Mouse (Mus musculus): Measurements from ENCODE around the gene Arf1. TPM values are rescaled to one million over a fixed set of nuclear protein-coding genes. Genes with fewer than 3 reads are reported as not detected.

The Arf1 gene
- polyA plus RNA-seq, 1 experiment from 2014 or later: 645 TPM

DNA sequence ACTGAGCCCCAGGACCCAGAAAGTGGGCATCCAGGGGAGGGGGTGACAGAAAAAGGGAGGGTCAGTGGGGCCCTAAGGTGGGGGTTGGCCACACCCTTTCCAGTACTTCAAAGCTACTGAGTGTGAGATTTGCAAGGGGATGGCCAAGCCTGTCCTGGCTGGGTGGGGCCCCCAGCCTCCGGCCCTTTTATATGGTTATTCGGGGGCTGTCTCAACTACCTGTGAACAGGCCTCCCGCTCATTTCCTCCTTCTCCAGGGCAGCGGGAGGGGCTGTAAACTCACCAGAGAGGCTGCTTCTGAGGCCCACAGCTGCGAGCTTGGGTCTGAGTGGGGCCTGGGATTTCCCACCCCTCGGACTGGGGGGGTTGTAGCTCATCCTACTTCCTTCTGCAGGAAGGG, 15.8 kb upstream of the Arf1 start:
- H3K4me3 ChIP-seq (replicated peaks): no peak overlapping the region
- no peak overlapping the region for H3K4me2 ChIP-seq
- ATAC-seq (ENCODE audit: low FRiP score): no peak
- peaks cover 6% of the 10 kb centered on the region for H3K4me1 ChIP-seq
- H3K27ac ChIP-seq (replicated peaks): no peak overlapping the region
- H3K27me3 ChIP-seq (replicated peaks): 0 out of 2 replicates have a peak, but pooled peaks cover 3% of the 10 kb centered on the region
- no peaks in the 10 kb centered on the region for H3K9me3 ChIP-seq (replicated peaks)
- no peak overlapping the region for H3K9ac ChIP-seq (replicated peaks)
- WGBS: 17% methylated on average over 6 of the region's 6 CpGs
- H3K36me3 ChIP-seq: no peaks in the 10 kb centered on the region

DNA sequence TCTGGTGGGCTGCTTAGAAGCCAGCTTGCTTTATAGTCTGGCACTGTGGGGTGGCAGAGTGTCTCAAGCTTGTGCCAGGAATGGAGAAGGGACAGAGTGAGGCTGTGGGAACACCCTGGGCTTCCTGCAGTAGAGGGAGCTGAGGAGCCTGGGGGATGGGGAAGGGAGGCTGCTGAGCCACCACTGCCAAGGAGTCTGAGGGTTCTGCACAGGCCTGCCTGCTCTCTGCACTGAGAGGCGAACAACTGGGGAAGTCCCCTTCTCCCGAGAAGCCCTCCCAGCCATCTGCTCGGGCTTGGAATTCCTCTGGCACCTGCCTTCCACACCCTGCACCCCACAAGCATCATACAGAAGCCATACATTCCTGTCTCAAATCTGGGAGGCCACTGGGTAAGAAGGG, 13.8 kb upstream of the Arf1 start:
- H3K9ac ChIP-seq (replicated peaks): no peak overlapping the region
- no peaks in the 10 kb centered on the region for H3K36me3 ChIP-seq
- H3K27ac ChIP-seq (replicated peaks): no peak overlapping the region
- no peak for ATAC-seq (ENCODE audit: low FRiP score)
- 0 out of 2 replicates have a peak, but pooled peaks cover 3% of the 10 kb centered on the region for H3K27me3 ChIP-seq (replicated peaks)
- peaks cover 14% of the 10 kb centered on the region for H3K4me1 ChIP-seq
- no peaks in the 10 kb centered on the region for H3K9me3 ChIP-seq (replicated peaks)
- 34% methylated on average over 3 of the region's 3 CpGs for WGBS
- no peak overlapping the region for H3K4me2 ChIP-seq
- no peak overlapping the region for H3K4me3 ChIP-seq (replicated peaks)

DNA sequence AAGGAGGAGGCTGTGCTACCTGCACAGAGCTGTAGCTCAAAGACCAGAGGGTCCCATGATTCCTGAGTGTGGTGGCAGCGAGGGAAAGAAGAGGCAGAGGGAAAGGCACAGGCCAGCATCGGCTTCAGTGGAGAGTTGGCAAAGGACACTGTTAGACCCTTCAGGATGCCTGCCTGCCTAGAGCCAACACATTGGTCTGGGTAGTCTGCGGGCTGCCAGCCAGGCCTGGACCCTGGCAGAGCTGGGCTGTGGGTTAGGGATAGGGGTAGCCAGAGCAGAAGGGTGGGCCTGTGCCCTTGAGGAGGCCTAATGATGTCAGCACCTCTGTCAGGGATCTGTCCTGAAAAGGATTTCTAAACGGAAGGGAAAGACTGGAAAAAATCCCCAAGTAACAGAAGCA, 11.7 kb upstream of the Arf1 start:
- WGBS: 80% methylated on average over 4 of the region's 4 CpGs
- no peak overlapping the region for H3K4me3 ChIP-seq (replicated peaks)

GRCm38 (mm10) chr11:59239428-59239785, 11.3 kb upstream of the Arf1 start:
- 65% methylated on average over 4 of the region's 4 CpGs for WGBS
- H3K4me2 ChIP-seq: no peak overlapping the region

More for the DNA sequence above, 11.7 kb upstream of the Arf1 start:
- Histone ChIP-seq H3K4me2 (no peak overlapping the region), H3K4me1 (peaks cover 14% of the 10 kb centered on the region), H3K27me3 (replicated peaks) (0 out of 2 replicates have a peak, but pooled peaks cover 3% of the 10 kb centered on the region), H3K9ac (replicated peaks) (no peak overlapping the region), H3K27ac (replicated peaks) (no peak overlapping the region), H3K36me3 (no peaks in the 10 kb centered on the region), H3K9me3 (replicated peaks) (no peaks in the 10 kb centered on the region)
- no peak for ATAC-seq (ENCODE audit: low FRiP score)

GRCm38 (mm10) chr11:59238525-59239427, 10.7 kb upstream of the Arf1 start:
- 4% methylated on average over 14 of the region's 15 CpGs for WGBS
- peak overlapping the region; percentile 23; the same call in 1 of the 2 replicates for H3K4me2 ChIP-seq
- peaks cover 14% of the 10 kb centered on the region for H3K4me1 ChIP-seq
- 0 out of 2 replicates have a peak, but pooled peaks cover 3% of the 10 kb centered on the region for H3K27me3 ChIP-seq (replicated peaks)
- H3K27ac ChIP-seq (replicated peaks): no peak overlapping the region
- no peaks in the 10 kb centered on the region for H3K9me3 ChIP-seq (replicated peaks)
- ATAC-seq (ENCODE audit: low FRiP score): peak; percentile 55
- H3K9ac ChIP-seq (replicated peaks): no peak overlapping the region
- no peak overlapping the region for H3K4me3 ChIP-seq (replicated peaks)
- H3K36me3 ChIP-seq: no peaks in the 10 kb centered on the region

More at GRCm38 (mm10) chr11:59239428-59239785, 11.3 kb upstream of the Arf1 start:
- Histone ChIP-seq H3K36me3 (no peaks in the 10 kb centered on the region), H3K4me1 (peaks cover 14% of the 10 kb centered on the region), H3K27me3 (replicated peaks) (0 out of 2 replicates have a peak, but pooled peaks cover 3% of the 10 kb centered on the region), H3K9me3 (replicated peaks) (no peaks in the 10 kb centered on the region), H3K27ac (replicated peaks) (no peak overlapping the region), H3K4me3 (replicated peaks) (no peak overlapping the region), H3K9ac (replicated peaks) (no peak overlapping the region)
- ATAC-seq (ENCODE audit: low FRiP score): 0 out of 2 replicates have a peak, but pooled peaks have one; percentile 3

- no peak for ATAC-seq (ENCODE audit: low FRiP score)
- Histone ChIP-seq H3K4me3 (replicated peaks) (no peak overlapping the region), H3K4me1 (peaks cover 17% of the 10 kb centered on the region), H3K36me3 (no peaks in the 10 kb centered on the region), H3K9ac (replicated peaks) (no peak overlapping the region), H3K27ac (replicated peaks) (no peak overlapping the region), H3K4me2 (no peak overlapping the region), H3K9me3 (replicated peaks) (no peaks in the 10 kb centered on the region), H3K27me3 (replicated peaks) (no peaks in the 10 kb centered on the region)
- 70% methylated on average over 2 of the region's 2 CpGs for WGBS
These were observed 4.7 kb upstream of the Arf1 start for GRCm38 (mm10) chr11:59232797-59233196.

DNA sequence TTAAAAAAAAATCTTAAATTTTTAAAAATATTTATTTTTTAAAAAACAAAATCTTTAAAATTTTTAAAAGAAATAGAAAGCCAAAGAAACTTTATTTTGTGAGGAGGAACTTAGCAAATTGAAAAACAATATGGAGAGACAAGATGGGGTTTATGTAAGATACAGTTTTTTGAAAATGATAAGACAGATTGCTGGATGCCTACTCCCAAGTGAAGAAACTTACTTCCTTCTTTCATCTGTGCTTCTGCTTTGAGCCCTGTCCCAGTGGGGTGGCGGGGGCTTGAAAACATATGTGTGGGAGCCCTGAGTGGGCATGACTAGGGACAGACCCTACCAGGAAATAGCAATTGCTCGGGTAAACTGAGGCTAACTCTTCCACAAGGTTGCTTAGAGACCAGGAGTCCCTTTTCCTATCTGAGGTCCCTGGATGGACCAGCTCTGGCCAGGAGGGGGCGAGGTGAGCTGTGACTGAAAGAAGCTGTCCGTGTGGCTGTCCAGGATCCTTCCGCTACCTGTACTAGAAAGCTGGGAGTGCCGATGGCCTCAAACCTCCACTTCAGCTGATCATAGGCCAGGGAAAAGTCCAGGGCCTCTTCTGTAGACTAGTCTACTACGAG, 2.2 kb upstream of the Arf1 start:
- Histone ChIP-seq H3K4me3 (replicated peaks) (no peak overlapping the region), H3K9ac (replicated peaks) (no peak overlapping the region), H3K27ac (replicated peaks) (no peak overlapping the region), H3K27me3 (replicated peaks) (no peaks in the 10 kb centered on the region), H3K4me2 (no peak overlapping the region; the same call in 1 of the 2 replicates), H3K4me1 (peaks cover 31% of the 10 kb centered on the region), H3K9me3 (replicated peaks) (no peaks in the 10 kb centered on the region), H3K36me3 (no peaks in the 10 kb centered on the region)
- no peak for ATAC-seq (ENCODE audit: low FRiP score)
- 12% methylated on average over 7 of the region's 7 CpGs for WGBS

- H3K36me3 ChIP-seq: no peaks in the 10 kb centered on the region
- H3K9me3 ChIP-seq (replicated peaks): no peaks in the 10 kb centered on the region
- H3K4me2 ChIP-seq: peak overlapping the region; percentile 89
- H3K27ac ChIP-seq (replicated peaks): peak overlapping the region; percentile 94
- H3K4me1 ChIP-seq: peaks cover 55% of the 10 kb centered on the region
- no peaks in the 10 kb centered on the region for H3K27me3 ChIP-seq (replicated peaks)
- peak overlapping the region; percentile 98 for H3K9ac ChIP-seq (replicated peaks)
- H3K4me3 ChIP-seq (replicated peaks): peak overlapping the region; percentile 83
- under 1% methylated on average over 49 of the region's 51 CpGs for WGBS
- ATAC-seq (ENCODE audit: low FRiP score): peak; percentile 82
These were observed 407 bp downstream of the Arf1 start for GRCm38 (mm10) chr11:59227604-59228121.

GRCm38 (mm10) chr11:59226787-59227603, 1.1 kb downstream of the Arf1 start:
- Histone ChIP-seq H3K27me3 (replicated peaks) (no peaks in the 10 kb centered on the region), H3K36me3 (no peaks in the 10 kb centered on the region), H3K9ac (replicated peaks) (peak overlapping the region; percentile 98), H3K4me3 (replicated peaks) (peak overlapping the region; percentile 83), H3K4me2 (peak overlapping the region; percentile 89), H3K27ac (replicated peaks) (peak overlapping the region; percentile 94), H3K4me1 (peaks cover 60% of the 10 kb centered on the region), H3K9me3 (replicated peaks) (no peaks in the 10 kb centered on the region)
- ATAC-seq (ENCODE audit: low FRiP score): no peak
- 6% methylated on average over 21 of the region's 21 CpGs for WGBS

- H3K4me2 ChIP-seq: peak overlapping the region; percentile 89
- no peaks in the 10 kb centered on the region for H3K9me3 ChIP-seq (replicated peaks)
- peak overlapping the region; percentile 83 for H3K4me3 ChIP-seq (replicated peaks)
- H3K9ac ChIP-seq (replicated peaks): peak overlapping the region; percentile 98
- H3K4me1 ChIP-seq: peaks cover 64% of the 10 kb centered on the region
- no peaks in the 10 kb centered on the region for H3K36me3 ChIP-seq
- no peak for ATAC-seq (ENCODE audit: low FRiP score)
- no peak overlapping the region for H3K27ac ChIP-seq (replicated peaks)
- H3K27me3 ChIP-seq (replicated peaks): no peaks in the 10 kb centered on the region
- 65% methylated on average over 3 of the region's 3 CpGs for WGBS
These were observed 1.8 kb downstream of the Arf1 start for GRCm38 (mm10) chr11:59226251-59226650.

DNA sequence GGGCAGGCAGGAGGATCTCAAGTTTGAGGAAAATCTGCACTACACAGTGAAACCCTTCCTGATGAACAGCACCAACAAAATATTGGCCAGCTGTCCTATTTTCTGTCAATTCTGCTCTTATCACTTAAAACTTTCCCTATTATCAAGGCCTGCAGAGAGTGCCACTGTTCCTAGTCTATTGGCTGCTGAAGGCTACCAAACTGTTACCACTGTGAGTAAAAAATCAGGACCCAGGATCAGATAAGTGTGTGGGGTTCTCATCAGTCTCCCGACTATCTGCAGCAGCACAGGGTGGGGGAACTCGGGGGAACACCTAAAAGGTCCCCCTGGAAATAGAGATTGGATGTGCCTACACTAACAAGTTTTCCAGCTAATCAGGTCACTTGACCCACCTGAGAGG, 2.9 kb downstream of the Arf1 start:
- Histone ChIP-seq H3K4me1 (peaks cover 66% of the 10 kb centered on the region), H3K27me3 (replicated peaks) (no peaks in the 10 kb centered on the region), H3K4me2 (peak overlapping the region; percentile 89), H3K27ac (replicated peaks) (no peak overlapping the region), H3K4me3 (replicated peaks) (0 out of 2 replicates have a peak overlapping the region, but pooled peaks have one; percentile 3), H3K36me3 (no peaks in the 10 kb centered on the region), H3K9me3 (replicated peaks) (no peaks in the 10 kb centered on the region), H3K9ac (replicated peaks) (no peak overlapping the region)
- no peak for ATAC-seq (ENCODE audit: low FRiP score)
- 78% methylated on average over 2 of the region's 2 CpGs for WGBS

All from neural tube, embryonic 15.5 days (tissue).